Mouse (Mus musculus) forebrain, embryonic 13.5 days (tissue): ENCODE results near the gene Sec14l3. TPM values are rescaled to one million over a fixed set of nuclear protein-coding genes. Genes with fewer than 3 reads are reported as not detected.

ENCODE experiments used
- ATAC-seq: fragments of 200-750 bp; cut with Nextera tagmentation; 2 replicates; pipeline ENCODE4 v1.8.0; 2017
- H3K27ac ChIP-seq: fragments of 300-500 bp; sonication (generic); 2 replicates; pipeline ENCODE4 v1.5.1; 2015; ENCODE audit warnings: inconsistent platforms, mild to moderate bottlenecking, moderate library complexity
- H3K27me3 ChIP-seq: fragments of 300-500 bp; sonication (generic); 2 replicates; pipeline ENCODE4 v1.6.1; 2015; ENCODE audit warnings: mild to moderate bottlenecking, inconsistent platforms
- H3K36me3 ChIP-seq: fragments of 300-500 bp; sonication (generic); 2 replicates; pipeline ENCODE4 v1.6.1; 2015; ENCODE audit warnings: mild to moderate bottlenecking, inconsistent platforms; ENCODE audit not compliant: poor library complexity, severe bottlenecking
- H3K4me1 ChIP-seq: fragments of 300-500 bp; sonication (generic); 2 replicates; pipeline ENCODE4 v1.6.1; 2015; ENCODE audit warnings: inconsistent platforms
- H3K4me2 ChIP-seq: fragments of 300-500 bp; sonication (generic); 2 replicates; pipeline ENCODE4 v1.6.1; 2015; ENCODE audit warnings: inconsistent platforms, mild to moderate bottlenecking, moderate library complexity
- H3K4me3 ChIP-seq: fragments of 300-500 bp; sonication (generic); 2 replicates; pipeline ENCODE4 v1.5.1; 2015; ENCODE audit warnings: mild to moderate bottlenecking, inconsistent platforms
- H3K9ac ChIP-seq: fragments of 300-500 bp; sonication (generic); 2 replicates; pipeline ENCODE4 v1.6.1; 2015; ENCODE audit warnings: mild to moderate bottlenecking, inconsistent platforms
- H3K9me3 ChIP-seq: fragments of 300-500 bp; sonication (generic); replicated peaks from 2 replicates; pipeline ENCODE4 v1.6.1; 2016; ENCODE audit warnings: inconsistent platforms
- WGBS: fragments of 180-500 bp; shearing (Covaris S2); methylation state at CpG from one replicate; pipeline ENCODE4 v1.1.7; 2015; 5-methylcytosine and 5-hydroxymethylcytosine counted together
- polyA plus RNA-seq: library from polyadenylated mRNA; unstranded; fragments of >200 nt; fragmentation: Nextera tagmentation; extraction: Ambion mirVana; gene quantifications from 2 replicates; pipeline ENCODE4 v1.2.1, GENCODE M21; 2015

The Sec14l3 gene
- polyA plus RNA-seq, 1 experiment from 2014 or later: 0.22 TPM

GRCm38 (mm10) chr11:4122742-4123579, 58.3 kb downstream of the Sec14l3 start, which contains the start of gene Sec14l2:
Sec14l2 (minus strand) TSS chr11:4123415.
- 59% methylated on average over 10 of the region's 10 CpGs for WGBS
- H3K9ac ChIP-seq: no peak within 1 kb of the TSS

GRCm38 (mm10) chr11:4123922-4124321, 59.3 kb downstream of the Sec14l3 start:
- ATAC-seq: no peak
- H3K4me3 ChIP-seq: no peak overlapping the region
- H3K27ac ChIP-seq: no peak overlapping the region; the same call in 1 of the 2 replicates
- WGBS: 55% methylated on average over 5 of the region's 5 CpGs
- no peaks in the 10 kb centered on the region for H3K36me3 ChIP-seq
- H3K27me3 ChIP-seq: peaks cover 12% of the 10 kb centered on the region
- H3K4me2 ChIP-seq: no peak overlapping the region
- H3K4me1 ChIP-seq: 0 out of 2 replicates have a peak, but pooled peaks cover 2% of the 10 kb centered on the region
- peaks cover 11% of the 10 kb centered on the region; the same call in 1 of the 2 replicates for H3K9me3 ChIP-seq
- H3K9ac ChIP-seq: no peak overlapping the region

More at GRCm38 (mm10) chr11:4122742-4123579, 58.3 kb downstream of the Sec14l3 start, which contains the start of gene Sec14l2:
- Histone ChIP-seq H3K27ac (no peak within 1 kb of the TSS; the same call in 1 of the 2 replicates), H3K4me1 (peaks cover 12% of the 10 kb centered on the region), H3K36me3 (no peaks in the 10 kb centered on the region), H3K4me3 (no peak within 1 kb of the TSS), H3K4me2 (no peak within 1 kb of the TSS), H3K27me3 (peaks cover 16% of the 10 kb centered on the region), H3K9me3 (peaks cover 11% of the 10 kb centered on the region; the same call in 1 of the 2 replicates)
- no peak for ATAC-seq

- Histone ChIP-seq H3K4me1 (no peaks in the 10 kb centered on the region), H3K4me2 (no peak overlapping the region), H3K4me3 (no peak overlapping the region), H3K27ac (no peak overlapping the region), H3K9me3 (peaks cover 11% of the 10 kb centered on the region; the same call in 1 of the 2 replicates), H3K36me3 (no peaks in the 10 kb centered on the region), H3K27me3 (no peaks in the 10 kb centered on the region), H3K9ac (no peak overlapping the region)
- no peak for ATAC-seq
- WGBS: 88% methylated on average over 1 of the region's 1 CpGs
Observed at GRCm38 (mm10) chr11:4127059-4127458, 62.4 kb downstream of the Sec14l3 start.

Other genes starting within 250 kb of the Sec14l3 start
- 5.9 and 6.6 TPM in 2 replicates for gene Osbp2, start 200.9 kb upstream of the Sec14l3 start, polyA plus RNA-seq
- 0.75 and 0.97 TPM in 2 replicates for gene 4921536K21Rik, start 169.7 kb upstream of the Sec14l3 start, polyA plus RNA-seq
- 28.4 and 35.7 TPM in 2 replicates for gene Dusp18, start 169.6 kb upstream of the Sec14l3 start, polyA plus RNA-seq
- gene Slc35e4, start 150.2 kb upstream of the Sec14l3 start, polyA plus RNA-seq: 6.7 and 8.2 TPM in 2 replicates
- 11.6 and 12.5 TPM in 2 replicates for gene Tcn2, start 132.7 kb upstream of the Sec14l3 start, polyA plus RNA-seq
- gene Pes1, start 100.9 kb upstream of the Sec14l3 start, polyA plus RNA-seq: 70.6 and 77.0 TPM in 2 replicates
- 0.20 TPM in 1 of 2 replicates, not detected in the other for gene 4930556J24Rik, start 88.1 kb upstream of the Sec14l3 start, polyA plus RNA-seq
- gene Gal3st1, start 81.2 kb upstream of the Sec14l3 start, polyA plus RNA-seq: 0.58 and 0.76 TPM in 2 replicates
- 0.10 TPM in 1 of 2 replicates, not detected in the other for gene Sec14l4, start 33.4 kb upstream of the Sec14l3 start, polyA plus RNA-seq
- gene Mtfp1, start 30.6 kb downstream of the Sec14l3 start, polyA plus RNA-seq: 7.0 and 7.5 TPM in 2 replicates
- 1.5 and 2.3 TPM in 2 replicates for gene Sec14l2, start 58.6 kb downstream of the Sec14l3 start, polyA plus RNA-seq
- 37.5 and 41.0 TPM in 2 replicates for gene Rnf215, start 70.4 kb downstream of the Sec14l3 start, polyA plus RNA-seq
- 5.3 and 7.2 TPM in 2 replicates for gene Ccdc157, start 95.5 kb downstream of the Sec14l3 start, polyA plus RNA-seq
- gene Sf3a1, start 95.5 kb downstream of the Sec14l3 start, polyA plus RNA-seq: 61.2 and 66.8 TPM in 2 replicates
- gene Tbc1d10a, start 121.9 kb downstream of the Sec14l3 start, polyA plus RNA-seq: 23.4 and 23.7 TPM in 2 replicates
- gene Castor1, start 153.4 kb downstream of the Sec14l3 start, polyA plus RNA-seq: 0.85 and 1.4 TPM in 2 replicates
- not detected in 2 replicates for gene Osm, start 171.6 kb downstream of the Sec14l3 start, polyA plus RNA-seq
- 0.04 TPM in 1 of 2 replicates, not detected in the other for gene Lif, start 192.7 kb downstream of the Sec14l3 start, polyA plus RNA-seq